Mouse (Mus musculus) kidney, adult 18-20 months (tissue): Measurements from ENCODE around the gene Hnrnpa1.

ENCODE experiments used
- DNase-seq: peaks from one replicate; pipeline ENCODE4 v3.0.0; 2021

Gene Hnrnpa1

DNA sequence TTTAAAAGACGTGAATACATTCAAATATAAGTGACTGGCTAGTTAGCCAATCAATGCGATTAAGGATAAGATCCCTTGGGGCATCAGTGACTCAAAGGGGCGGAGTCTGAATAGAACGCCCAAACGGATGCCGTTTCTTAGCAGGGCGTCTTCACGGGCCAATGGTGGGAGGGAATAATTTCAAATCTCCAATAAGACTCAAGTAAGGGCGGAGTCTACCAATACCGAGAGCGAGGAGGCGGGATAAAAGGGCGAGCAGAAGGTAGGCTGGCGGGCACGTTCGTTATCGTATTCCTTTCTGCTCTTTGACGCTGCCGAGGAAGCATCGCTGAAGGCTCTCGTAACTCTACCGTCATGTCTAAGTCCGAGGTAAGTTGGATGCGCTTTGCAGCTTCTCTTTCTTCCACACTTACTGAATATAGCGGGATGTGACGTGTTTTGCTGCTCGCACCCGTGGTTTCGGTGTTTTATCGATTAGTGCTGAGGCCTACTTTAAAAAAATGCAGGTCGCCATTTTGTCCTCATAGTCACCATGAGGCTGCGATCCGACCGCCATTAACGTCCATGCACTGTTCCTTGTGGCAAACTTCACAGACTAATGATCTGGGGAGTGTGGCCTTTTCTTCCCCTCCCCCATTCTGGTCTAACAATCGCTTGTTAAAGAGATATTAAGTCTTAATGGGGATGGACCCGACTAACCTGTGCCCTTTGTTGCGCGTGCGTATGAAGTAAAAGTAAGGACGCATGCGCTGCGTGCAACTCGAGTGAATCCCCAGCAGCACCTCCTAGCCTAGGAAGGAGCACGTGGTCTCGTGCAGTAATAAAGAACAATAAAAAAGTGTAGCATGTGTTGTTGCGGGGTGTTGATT, at the start of gene Hnrnpa1:
TSS of gene Hnrnpa1 (plus strand) at position 273 of the 869 bp plus-strand sequence.
- peak; percentile 92 for DNase-seq

DNA sequence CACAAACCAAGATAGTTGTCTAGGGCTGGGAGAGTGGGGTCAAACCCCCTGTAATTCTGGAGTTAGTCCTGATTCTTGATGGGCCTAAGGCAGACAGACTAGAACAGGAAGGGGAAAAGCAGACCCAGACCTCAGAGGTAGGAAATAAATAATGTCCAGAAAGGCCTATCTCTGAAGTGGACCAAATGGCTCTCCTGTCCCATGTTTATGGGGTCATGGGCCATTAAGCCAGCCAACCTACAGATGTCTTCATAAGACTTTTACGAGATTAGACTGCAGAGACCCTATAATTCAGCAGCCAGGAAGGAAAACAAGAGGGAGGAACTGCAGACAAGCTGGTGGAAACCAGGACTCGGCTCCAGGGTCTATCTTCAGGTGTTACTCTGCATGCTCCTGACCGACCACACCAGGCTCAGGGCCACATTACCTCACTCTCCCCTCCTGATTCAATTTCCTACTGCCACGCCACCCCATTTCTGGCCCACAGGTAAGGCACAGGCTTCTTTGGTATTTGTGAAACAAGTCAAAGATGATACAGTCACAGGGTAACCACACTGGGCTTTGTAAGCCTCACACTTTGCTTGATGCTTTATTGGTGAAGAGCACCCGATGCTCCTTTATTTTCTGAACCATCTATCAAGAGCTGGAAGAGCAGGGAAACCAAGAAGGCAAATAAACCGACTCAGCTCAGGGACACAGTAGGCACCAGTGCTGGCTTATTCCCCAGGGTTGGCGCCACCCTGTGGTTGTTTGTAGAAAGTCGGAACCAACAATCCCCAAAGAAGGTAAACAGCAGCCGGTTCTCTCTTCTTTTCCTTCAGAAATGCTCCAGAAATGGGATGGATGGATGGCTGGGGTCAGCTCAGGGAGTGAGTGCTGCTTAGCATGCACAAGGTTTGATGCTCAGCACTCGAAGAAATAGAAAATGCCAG, 49.4 kb upstream of the Hnrnpa1 start:
- DNase-seq = peak; percentile 64

DNA sequence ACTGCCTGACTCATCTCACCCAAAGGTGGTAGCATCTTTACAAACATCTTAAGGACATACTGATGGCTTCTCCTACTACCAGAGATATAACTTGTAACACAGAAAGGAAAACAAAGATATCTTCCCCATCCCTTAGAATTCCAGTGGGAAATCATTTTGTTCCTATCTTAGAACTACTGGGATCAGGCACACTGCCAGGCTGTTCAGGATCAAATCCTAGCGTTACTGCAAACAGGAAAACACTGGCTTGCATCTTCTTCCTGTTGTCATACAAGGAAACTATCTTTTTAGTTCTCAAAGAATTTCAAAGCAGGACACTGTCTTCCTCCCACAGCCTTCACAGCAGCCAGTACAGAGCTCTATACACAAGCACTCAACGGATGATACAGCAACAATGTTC, 46.6 kb upstream of the Hnrnpa1 start:
- peak; percentile 50 for DNase-seq

DNA sequence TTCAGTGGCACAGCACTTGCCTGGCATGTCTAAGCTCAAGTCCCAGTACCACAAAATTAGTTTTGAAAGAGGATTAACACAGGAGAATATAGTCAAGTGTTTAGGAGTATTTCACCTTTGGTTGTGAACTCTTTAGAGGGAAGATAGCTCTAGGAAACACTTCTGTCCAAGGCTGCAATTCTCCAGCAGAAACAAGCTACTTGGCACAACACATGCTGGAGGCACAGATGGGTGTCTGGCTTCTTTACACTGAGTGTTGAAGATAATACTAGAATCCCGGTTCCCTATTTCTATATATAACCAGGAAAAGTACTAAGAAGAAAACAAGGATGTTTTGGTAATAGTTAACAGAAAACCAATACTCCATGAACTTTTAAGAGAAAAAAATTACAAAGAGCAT, 43.4 kb upstream of the Hnrnpa1 start:
- no peak for DNase-seq

DNA sequence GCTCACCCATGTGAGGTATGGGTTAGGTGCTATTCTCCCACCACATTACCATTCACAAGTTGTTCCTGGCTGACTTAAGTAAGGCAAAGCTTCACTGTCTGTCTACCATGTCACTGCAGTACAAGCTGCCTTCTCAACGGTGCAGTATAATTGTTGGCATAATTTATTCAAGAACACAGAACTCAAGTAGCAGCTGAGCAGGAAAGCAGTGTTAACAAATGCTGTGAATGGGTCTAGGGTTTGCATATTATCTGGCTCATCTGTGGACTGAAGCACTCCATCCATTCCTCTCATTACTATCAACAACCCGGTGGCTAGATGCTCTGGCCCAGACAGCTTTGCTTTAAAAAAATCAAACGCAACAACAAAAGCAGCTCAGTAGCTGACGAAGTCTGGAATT, 42.4 kb upstream of the Hnrnpa1 start:
- DNase-seq = no peak

DNA sequence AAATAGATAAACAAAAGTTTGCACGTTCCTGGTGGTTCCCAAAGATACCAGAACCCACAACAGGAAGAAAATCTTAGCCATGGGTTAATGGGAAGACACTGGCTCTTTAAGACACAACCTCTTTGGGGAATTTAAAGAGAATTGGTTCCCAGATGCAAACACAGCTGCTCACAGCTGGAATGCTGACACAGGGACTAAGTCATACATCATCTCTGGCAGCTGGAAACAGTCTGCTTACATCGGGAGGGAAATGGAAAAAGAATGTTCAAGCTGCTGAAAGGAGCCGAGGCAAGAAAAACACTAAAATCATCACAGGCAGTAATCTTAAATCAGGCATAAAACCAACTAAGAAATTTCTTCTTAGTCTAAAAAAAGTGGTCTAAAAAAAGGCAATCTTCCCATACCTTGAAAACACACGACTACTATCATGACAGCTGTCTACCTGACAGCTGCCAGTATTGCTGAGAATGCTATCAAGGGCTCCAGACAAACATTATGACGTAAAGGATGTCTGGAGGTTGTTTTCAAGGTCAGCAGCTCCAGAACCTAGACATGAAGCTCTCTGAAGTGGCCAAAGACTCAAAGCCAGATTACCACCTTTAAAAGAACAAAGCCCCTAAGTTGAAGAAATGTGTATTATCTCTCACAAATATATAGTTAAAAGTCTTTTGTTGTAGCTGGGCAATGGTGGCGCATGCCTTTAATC, 38.0 kb upstream of the Hnrnpa1 start:
- peak; percentile 36 for DNase-seq

DNA sequence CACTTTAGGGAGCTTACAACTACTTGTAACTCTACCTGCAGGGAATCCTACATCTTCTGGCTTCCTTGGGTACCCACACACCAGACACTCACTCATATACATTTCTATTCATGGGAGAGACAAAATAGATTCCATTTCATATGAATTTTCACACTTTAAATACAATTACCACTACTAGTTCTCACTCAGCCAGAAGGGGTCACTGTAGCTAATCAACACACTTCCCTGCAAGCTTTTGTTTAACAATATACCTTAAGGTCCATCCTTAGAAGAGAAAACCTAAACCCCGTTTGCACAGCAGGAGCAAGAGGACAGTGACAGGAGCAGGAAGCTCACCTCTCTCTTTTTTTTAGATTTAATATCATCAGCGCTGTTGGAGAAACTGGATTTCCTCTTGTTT, 35.1 kb upstream of the Hnrnpa1 start:
- no peak for DNase-seq

DNA sequence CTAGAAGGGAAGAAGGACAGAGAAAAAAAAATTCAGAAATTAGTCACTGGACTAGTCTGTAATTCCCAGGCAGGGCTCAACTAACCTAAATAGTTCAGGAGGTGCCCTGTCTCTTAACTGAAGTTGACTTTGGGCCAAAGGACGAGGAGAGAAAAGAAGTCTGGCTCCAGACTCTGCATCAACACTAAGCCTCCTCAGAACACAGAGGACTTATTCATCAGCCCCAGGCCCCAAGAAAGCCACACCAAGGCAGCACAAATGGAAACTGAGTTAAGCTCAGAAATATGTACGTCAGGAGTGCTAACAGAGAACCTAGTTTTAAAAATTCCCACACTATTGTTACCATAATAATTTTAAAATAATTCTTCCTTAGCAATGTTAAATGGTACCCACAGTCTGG, 26.1 kb upstream of the Hnrnpa1 start:
- DNase-seq = no peak

DNA sequence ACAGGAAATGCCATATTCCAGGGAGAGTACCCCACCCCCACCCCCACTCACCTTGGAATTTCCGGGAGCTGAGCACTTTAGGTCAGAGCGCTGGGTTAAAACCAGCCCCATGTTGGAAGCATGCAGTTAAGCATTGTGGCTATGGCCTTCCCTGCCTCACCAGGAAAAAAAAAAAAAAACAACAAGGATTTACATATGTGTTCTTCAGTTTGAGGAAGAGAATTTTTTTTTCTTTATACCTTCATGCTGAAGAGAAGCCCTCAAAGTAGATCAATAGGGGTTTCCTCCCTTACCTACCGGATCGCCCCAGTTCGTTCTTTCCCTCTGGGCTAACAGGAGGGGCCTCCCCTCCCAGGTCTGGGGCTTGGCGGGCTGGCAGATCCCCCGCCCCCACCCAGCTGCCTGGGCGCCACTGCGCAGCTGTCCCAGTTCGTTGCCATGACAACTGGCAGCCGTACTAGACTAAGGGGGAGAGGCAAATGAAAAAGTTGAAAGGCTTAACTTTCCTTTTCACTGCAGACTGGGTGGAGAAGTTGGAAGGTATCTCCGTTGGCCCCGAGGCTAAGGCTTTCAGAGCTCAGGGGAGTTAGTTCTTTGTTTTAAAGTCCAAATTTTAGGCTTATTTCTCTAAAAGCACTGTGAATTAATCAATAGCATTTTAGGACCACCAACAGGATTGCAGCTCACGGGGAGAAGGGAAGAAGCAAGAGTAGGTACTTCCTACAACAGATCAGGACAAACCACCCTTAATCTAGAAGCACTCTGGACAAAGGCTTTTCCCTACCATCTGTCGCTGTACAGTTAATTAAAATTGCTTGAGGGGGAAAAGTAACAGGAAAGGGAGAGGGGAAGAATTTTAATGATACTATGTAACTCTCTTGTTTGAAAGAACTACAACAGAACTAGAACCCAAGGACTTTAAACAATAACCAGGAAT, 25.0 kb upstream of the Hnrnpa1 start:
- peak; percentile 82 for DNase-seq

DNA sequence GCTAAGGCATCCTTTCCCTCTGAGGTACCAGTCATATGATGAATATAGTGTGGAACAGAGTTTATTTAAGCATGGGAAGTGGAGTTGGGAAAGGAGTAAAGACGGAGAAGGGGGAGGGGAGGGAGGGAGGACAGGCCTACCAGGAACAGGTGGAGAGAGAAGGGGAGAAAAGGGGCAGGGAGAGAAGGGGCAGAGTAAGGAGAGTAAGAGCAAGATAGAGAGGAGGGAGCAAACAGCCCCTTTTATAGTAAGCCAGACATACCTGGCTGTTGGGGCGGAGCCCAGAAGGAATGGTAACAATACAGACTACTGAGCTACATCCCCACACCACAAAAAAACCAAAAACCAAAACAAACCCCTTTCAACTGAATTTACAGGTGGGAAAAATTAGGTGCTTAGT, 24.2 kb upstream of the Hnrnpa1 start:
- DNase-seq = no peak

DNA sequence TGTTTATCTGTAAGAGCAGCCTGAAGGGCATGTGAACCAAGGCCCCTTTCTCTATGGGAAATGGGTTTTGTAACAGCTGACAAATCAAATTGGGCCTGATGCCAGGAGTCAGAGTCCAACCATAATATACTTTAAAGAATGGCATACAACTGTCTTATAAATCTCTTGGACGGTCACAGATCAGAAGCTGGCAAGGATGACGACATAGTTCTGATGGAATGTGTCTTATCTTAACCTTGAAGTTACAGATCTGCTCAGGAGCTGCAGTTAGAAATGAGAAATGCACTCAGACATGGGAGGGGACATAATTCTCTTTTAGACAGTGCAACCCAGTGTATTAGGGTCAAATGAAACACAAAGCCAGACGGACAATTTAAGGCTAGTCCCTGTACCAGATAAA, 19.4 kb upstream of the Hnrnpa1 start:
- DNase-seq = no peak

DNA sequence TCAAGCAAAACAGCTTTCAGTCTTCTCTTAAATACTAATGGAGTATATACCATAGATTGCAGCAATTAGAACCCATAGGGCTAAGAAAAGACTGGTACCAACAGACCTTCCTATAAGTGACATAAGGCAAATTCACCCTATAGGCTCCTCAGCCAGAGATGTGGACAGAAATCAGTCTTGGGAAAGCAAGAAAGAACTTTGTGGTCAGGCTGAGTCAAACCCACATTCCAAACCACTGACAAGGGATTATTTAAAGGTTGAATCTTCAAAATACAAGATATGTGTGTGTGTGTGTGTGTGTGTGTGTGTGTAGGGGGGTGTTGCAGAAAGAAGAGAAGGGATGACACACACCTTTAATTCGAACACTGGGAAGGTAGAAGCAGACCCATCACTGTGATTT, 18.8 kb upstream of the Hnrnpa1 start:
- no peak for DNase-seq

DNA sequence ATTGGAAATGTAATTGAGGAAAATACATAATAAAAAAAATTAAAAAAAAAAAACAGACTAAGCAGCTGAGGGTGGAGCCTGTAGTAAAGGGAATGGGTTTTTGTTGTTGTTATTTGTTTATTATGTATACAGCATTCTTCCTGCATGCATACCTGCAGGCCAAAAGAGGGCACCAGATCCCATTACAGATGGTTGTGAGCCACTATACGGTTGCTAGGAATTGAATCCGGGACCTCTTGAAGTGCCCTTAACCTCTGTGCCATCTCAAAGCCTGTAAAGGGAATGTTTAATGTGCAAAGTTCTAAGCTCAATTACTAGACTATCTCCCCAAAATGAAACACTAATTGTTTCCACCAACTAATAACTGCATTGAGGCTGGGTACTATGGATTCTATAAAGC, 16.1 kb upstream of the Hnrnpa1 start:
- DNase-seq = no peak

DNA sequence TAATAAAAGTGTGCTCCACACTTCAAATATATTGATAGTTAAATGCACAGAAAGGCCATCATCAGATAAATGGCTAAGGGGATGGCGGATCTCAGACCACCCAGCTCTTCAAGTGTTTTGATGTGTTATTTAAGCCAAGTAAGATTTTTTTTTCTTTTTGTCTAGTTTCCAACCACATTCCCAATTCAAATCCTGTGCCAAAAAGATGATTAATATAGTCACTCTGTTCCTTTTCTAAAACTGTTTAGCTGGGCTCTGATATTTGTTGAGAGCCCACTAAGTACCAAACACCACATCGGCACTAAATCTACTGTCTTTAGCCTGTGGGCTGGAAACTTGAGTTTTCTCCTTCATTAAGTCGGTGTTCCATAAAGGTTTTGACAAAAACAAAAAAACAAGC, 13.2 kb upstream of the Hnrnpa1 start:
- DNase-seq = no peak

DNA sequence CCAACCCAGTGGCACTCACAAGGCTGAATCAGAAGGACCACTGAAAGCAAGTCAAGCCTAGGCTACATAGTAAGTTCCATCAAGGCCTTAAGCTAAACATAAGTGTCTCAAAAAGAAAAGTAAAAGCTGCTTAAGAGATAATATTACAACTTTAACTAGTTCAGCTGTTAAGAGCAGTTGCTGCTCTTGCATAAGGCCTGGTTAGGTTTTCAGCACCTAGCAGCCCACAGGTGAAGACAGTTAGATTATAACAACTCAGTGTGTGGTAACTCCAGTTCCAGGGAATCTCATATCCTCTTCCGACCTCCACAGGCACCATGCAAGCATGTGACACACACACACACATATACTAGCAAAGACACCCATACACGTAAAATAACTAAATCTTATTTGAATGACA, 12.7 kb upstream of the Hnrnpa1 start:
- no peak for DNase-seq

DNA sequence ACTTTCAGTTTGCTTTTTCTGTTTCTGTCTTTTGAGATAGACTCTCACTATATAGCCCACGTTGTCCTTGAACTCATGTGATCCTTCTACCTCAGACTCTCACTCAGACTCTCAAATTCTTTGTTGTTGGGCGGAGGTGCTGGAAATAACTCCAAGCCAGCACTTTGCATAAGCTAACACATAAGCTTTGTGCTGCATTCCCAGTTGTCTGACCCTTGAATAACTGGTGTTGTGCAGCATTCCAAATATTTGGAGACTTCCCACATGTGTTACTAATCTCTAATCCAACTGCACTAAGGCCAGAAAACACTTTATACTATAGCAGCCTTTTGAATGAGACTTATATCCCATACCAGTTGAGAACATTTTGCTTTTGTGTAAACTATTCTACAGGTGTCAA, 11.3 kb upstream of the Hnrnpa1 start:
- DNase-seq = no peak

DNA sequence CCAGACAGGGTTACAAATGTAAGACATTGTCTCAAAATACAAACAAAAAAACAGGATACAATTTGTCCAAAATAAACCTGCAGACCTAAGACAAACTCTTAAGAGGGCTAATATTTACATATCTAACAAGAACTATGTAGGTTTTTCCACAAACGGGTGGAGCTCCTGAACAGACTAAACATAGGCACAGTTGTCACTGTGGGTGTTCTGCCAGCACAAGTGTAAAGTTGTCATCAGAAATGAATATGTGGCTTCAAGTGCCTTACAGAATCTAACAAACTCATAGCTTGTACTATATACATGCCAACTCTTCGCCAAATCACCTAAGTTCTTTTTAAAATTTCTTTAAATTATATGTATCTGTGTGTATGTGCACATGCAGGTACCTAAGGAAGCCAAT, 7.1 kb upstream of the Hnrnpa1 start:
- DNase-seq = no peak

DNA sequence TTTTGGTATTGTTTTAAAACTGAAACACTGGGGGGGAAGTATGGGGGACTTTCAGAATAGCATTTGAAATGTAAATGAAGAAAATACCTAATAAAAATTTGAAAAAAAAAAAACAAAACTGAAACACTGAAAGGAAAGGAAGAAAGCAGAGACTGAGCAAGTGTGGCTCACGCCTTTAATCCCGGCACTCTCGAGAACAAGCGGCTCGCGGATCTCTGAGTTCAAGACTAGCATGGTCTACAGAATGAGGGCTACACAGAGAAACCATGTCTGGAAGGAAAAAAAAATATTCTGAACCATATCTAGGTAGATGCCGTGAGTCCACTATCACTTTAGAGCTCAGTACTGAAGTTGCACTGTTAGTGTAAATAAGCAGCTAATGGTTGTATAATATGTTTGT, 2.9 kb upstream of the Hnrnpa1 start:
- no peak for DNase-seq

DNA sequence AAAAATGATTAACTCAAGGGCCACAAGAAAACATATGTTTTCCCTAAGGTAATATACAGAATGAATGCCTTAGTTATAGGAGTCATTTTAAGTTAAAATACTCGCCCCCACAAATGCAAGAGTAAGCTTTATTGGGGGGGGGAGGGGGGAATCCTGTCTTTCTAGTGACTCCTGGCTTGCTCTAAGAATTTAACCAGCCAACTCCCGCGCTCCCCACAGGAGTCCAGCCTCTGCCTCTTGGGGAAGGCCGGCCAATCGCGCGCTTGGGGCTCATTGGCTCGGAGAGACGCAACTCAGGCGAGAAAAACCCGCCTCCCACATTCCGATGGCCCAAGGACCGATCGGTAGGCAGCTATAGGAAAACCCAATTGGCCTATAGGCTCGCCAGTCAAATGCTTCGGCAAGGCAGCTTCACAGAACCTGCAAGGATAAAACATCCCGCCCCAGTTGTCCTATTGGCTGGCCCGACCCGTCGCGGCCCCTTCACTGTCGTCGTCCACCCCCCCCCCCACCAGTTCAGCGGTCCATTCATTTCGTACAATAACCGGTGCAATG, 1.0 kb upstream of the Hnrnpa1 start:
- DNase-seq = peak; percentile 87

DNA sequence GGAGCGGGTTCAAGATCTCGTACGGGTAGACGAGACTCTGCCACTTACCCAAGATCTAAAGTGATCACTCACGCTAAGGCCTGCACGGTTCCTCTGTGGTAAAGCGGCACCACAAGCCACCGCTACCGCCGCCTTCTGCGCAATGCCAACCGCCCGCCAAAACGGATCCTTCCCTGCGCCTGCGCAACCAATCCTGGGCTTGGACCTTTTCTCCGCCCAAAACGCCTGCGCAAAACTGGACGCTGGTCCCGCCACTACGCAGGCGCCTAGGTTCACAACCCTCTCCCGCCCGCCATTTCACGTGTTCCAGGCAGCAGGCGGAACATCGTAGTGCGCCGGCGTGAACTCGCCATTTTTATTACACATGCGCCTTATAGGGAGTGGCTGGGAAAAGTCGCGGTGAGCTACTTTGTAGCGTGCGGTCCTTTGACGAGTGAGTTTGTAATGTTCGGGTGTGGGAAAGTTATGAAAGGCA, 510 bp upstream of the Hnrnpa1 start, which contains the start of gene Cbx5:
TSS of gene Cbx5 (minus strand) at position 132 of the 475 bp plus-strand sequence.
- DNase-seq = peak; percentile 98
